Mouse (Mus musculus): ENCODE data around the gene Rbfox1.

DNA sequence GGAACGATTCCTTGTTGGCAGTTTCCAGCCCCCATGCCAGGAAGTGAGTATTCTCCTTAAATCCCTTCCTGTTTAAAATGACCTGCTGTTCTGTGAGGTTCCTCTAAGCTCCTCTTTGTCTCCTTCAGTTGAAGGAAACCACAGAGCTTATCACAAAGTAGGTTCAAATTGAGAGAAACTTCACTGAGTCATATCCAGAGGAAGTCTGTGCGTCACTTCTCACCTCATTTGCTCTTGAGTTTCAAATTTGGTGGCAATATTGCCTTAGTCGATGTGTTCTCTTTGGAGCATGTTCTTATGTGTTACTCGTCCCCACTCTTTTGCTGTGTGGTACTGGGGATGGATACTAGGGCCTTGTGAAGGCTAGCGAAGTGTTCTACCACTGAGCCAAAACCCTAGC is 243.2 kb downstream of the Rbfox1 start:
- TF ChIP-seq MAZ (IDR thresholded peaks at IDR 0.05; ENCODE audit: low read depth, low read length) (no peak), POLR2A (IDR thresholded peaks at IDR 0.05; ENCODE audit: control insufficient read depth in 1 of 2, insufficient read depth in 1 of 2, low read depth in 1 of 2, low read length in 2 of 2, poor library complexity in 1 of 2) (no peak), CTCF (IDR thresholded peaks at IDR 0.05 in 2 of 3, conservative IDR thresholded peaks at IDR 0.05 in 1 of 3; ENCODE audit: control insufficient read depth in 1 of 3, insufficient read depth in 1 of 3, low read depth in 2 of 3, low read length in 3 of 3, poor library complexity in 1 of 3, severe bottlenecking in 1 of 3) (no peak), SMC3 (IDR thresholded peaks at IDR 0.05; ENCODE audit: low read depth, low read length) (no peak), SIN3A (IDR thresholded peaks at IDR 0.05; ENCODE audit: low read length) (no peak), CHD2 (IDR thresholded peaks at IDR 0.05; ENCODE audit: low read length) (no peak), RCOR1 (IDR thresholded peaks at IDR 0.05; ENCODE audit: low read depth, low read length) (no peak; the same call in 1 of the 2 replicates), NRF1 (IDR thresholded peaks at IDR 0.05; ENCODE audit: insufficient read depth, low read depth, low read length, poor library complexity, severe bottlenecking) (no peak), TBP (IDR thresholded peaks at IDR 0.05; ENCODE audit: low read depth, low read length) (no peak), MAX (IDR thresholded peaks at IDR 0.05; ENCODE audit: low read length) (peak; percentile 90)
